Mouse (Mus musculus): ENCODE measurements around the gene Mrpl16. TPM values are rescaled to one million over a fixed set of nuclear protein-coding genes. Genes with fewer than 3 reads are reported as not detected.

The Mrpl16 gene
- total and polyA plus RNA-seq, 3 experiments = 41.8 to 109 (median 99.5) TPM

GRCm38 (mm10) chr19:11791825-11792224, 21.6 kb downstream of the Mrpl16 start:
- Histone ChIP-seq H3K27me3 (ENCODE audit: control insufficient read depth, insufficient read depth, low read length) (no peaks in the 10 kb centered on the region), H3K27ac (no peak overlapping the region), H3K4me3 (no peak overlapping the region), H3K4me1 (ENCODE audit: control insufficient read depth, insufficient read depth, low read length) (no peaks in the 10 kb centered on the region), H3K36me3 (ENCODE audit: control insufficient read depth, insufficient read depth, low read length) (no peaks in the 10 kb centered on the region), H3K79me2 (replicated peaks; ENCODE audit: control insufficient read depth, insufficient read depth, low read length) (no peaks in the 10 kb centered on the region), H3K9ac (ENCODE audit: low read depth, low read length) (no peak overlapping the region)
- 52% methylated on average over 5 of the region's 5 CpGs for WGBS
- no peak for DNase-seq
- TF ChIP-seq CTCF (IDR thresholded peaks at IDR 0.05) (no peak), POLR2A (IDR thresholded peaks at IDR 0.05; ENCODE audit: insufficient read depth, low read depth, low read length) (no peak), EP300 (IDR thresholded peaks at IDR 0.05; ENCODE audit: insufficient read depth, low read depth, low read length) (no peak)
- intact Hi-C loops (cut with DNase I) = no loop called here

- 80% methylated on average over 2 of the region's 2 CpGs for WGBS
- no peaks in the 10 kb centered on the region for H3K4me1 ChIP-seq (ENCODE audit: control insufficient read depth, insufficient read depth, low read length)
- no peak overlapping the region for H3K4me3 ChIP-seq
- no peaks in the 10 kb centered on the region for H3K36me3 ChIP-seq (ENCODE audit: control insufficient read depth, insufficient read depth, low read length)
- DNase-seq = no peak
- TF ChIP-seq EP300 (IDR thresholded peaks at IDR 0.05; ENCODE audit: insufficient read depth, low read depth, low read length) (no peak), CTCF (IDR thresholded peaks at IDR 0.05) (no peak), POLR2A (IDR thresholded peaks at IDR 0.05; ENCODE audit: insufficient read depth, low read depth, low read length) (no peak)
- no peak overlapping the region for H3K27ac ChIP-seq
- H3K79me2 ChIP-seq (replicated peaks; ENCODE audit: control insufficient read depth, insufficient read depth, low read length) = no peaks in the 10 kb centered on the region
- H3K9ac ChIP-seq (ENCODE audit: low read depth, low read length) = no peak overlapping the region
- intact Hi-C loops (cut with DNase I) = no loop called here
- H3K27me3 ChIP-seq (ENCODE audit: control insufficient read depth, insufficient read depth, low read length) = no peaks in the 10 kb centered on the region
Measured at GRCm38 (mm10) chr19:11793741-11794359, 23.7 kb downstream of the Mrpl16 start.

- 73% methylated on average over 6 of the region's 6 CpGs for WGBS
- H3K27ac ChIP-seq = no peak overlapping the region
- no peaks in the 10 kb centered on the region for H3K4me1 ChIP-seq (ENCODE audit: control insufficient read depth, insufficient read depth, low read length)
- no peak for DNase-seq
- no peak overlapping the region for H3K4me3 ChIP-seq
- intact Hi-C loops (cut with DNase I) = no loop called here
- no peaks in the 10 kb centered on the region for H3K27me3 ChIP-seq (ENCODE audit: control insufficient read depth, insufficient read depth, low read length)
- no peak overlapping the region for H3K9ac ChIP-seq (ENCODE audit: low read depth, low read length)
- no peaks in the 10 kb centered on the region for H3K36me3 ChIP-seq (ENCODE audit: control insufficient read depth, insufficient read depth, low read length)
- H3K79me2 ChIP-seq (replicated peaks; ENCODE audit: control insufficient read depth, insufficient read depth, low read length) = no peaks in the 10 kb centered on the region
- TF ChIP-seq POLR2A (IDR thresholded peaks at IDR 0.05; ENCODE audit: insufficient read depth, low read depth, low read length) (no peak), EP300 (IDR thresholded peaks at IDR 0.05; ENCODE audit: insufficient read depth, low read depth, low read length) (no peak)
Measured at GRCm38 (mm10) chr19:11794447-11794846, 24.3 kb downstream of the Mrpl16 start.

GRCm38 (mm10) chr19:11800531-11801315, 30.5 kb downstream of the Mrpl16 start:
- 61% methylated on average over 8 of the region's 8 CpGs for WGBS
- TF ChIP-seq CTCF (IDR thresholded peaks at IDR 0.05) = peak; percentile 42
- no peak for TF ChIP-seq POLR2A (IDR thresholded peaks at IDR 0.05; ENCODE audit: insufficient read depth, low read depth, low read length)
- Histone ChIP-seq H3K27ac (no peak overlapping the region), H3K9ac (ENCODE audit: low read depth, low read length) (no peak overlapping the region), H3K79me2 (replicated peaks; ENCODE audit: control insufficient read depth, insufficient read depth, low read length) (no peaks in the 10 kb centered on the region), H3K4me1 (ENCODE audit: control insufficient read depth, insufficient read depth, low read length) (peaks cover 7% of the 10 kb centered on the region), H3K4me3 (no peak overlapping the region), H3K27me3 (ENCODE audit: control insufficient read depth, insufficient read depth, low read length) (no peaks in the 10 kb centered on the region), H3K36me3 (ENCODE audit: control insufficient read depth, insufficient read depth, low read length) (peaks cover 12% of the 10 kb centered on the region)
- no peak for DNase-seq
- intact Hi-C loops (cut with DNase I) = no loop called here

GRCm38 (mm10) chr19:11804423-11804822, 34.2 kb downstream of the Mrpl16 start:
- 49% methylated on average over 1 of the region's 1 CpGs for WGBS
- intact Hi-C loops (cut with DNase I) = loop anchor here (2.0 kb wide), 1 partner anchor 14 kb away; the partner anchor contains the start of gene Stx3
- peak overlapping the region; percentile 64 for H3K27ac ChIP-seq
- no peaks in the 10 kb centered on the region for H3K27me3 ChIP-seq (ENCODE audit: control insufficient read depth, insufficient read depth, low read length)
- peaks cover 12% of the 10 kb centered on the region for H3K4me1 ChIP-seq (ENCODE audit: control insufficient read depth, insufficient read depth, low read length)
- no peak overlapping the region for H3K9ac ChIP-seq (ENCODE audit: low read depth, low read length)
- peak; percentile 32; the same call in 1 of the 2 replicates for TF ChIP-seq POLR2A (IDR thresholded peaks at IDR 0.05; ENCODE audit: insufficient read depth, low read depth, low read length)
- TF ChIP-seq EP300 (IDR thresholded peaks at IDR 0.05; ENCODE audit: insufficient read depth, low read depth, low read length) = 0 out of 2 replicates have a peak, but pooled peaks have one; percentile 54
- no peak for TF ChIP-seq CTCF (IDR thresholded peaks at IDR 0.05)
- H3K79me2 ChIP-seq (replicated peaks; ENCODE audit: control insufficient read depth, insufficient read depth, low read length) = 0 out of 2 replicates have a peak, but pooled peaks cover 1% of the 10 kb centered on the region
- no peak overlapping the region for H3K4me3 ChIP-seq
- peak in 1 of 2 experiments; percentile 31 for DNase-seq
- H3K36me3 ChIP-seq (ENCODE audit: control insufficient read depth, insufficient read depth, low read length) = peaks cover 23% of the 10 kb centered on the region

- 0 out of 2 replicates have a peak, but pooled peaks cover 1% of the 10 kb centered on the region for H3K79me2 ChIP-seq (replicated peaks; ENCODE audit: control insufficient read depth, insufficient read depth, low read length)
- intact Hi-C loops (cut with DNase I) = no loop called here
- no peaks in the 10 kb centered on the region for H3K27me3 ChIP-seq (ENCODE audit: control insufficient read depth, insufficient read depth, low read length)
- no peak for DNase-seq
- peaks cover 34% of the 10 kb centered on the region for H3K36me3 ChIP-seq (ENCODE audit: control insufficient read depth, insufficient read depth, low read length)
- WGBS = 36% methylated on average over 2 of the region's 2 CpGs
- no peak for TF ChIP-seq POLR2A (IDR thresholded peaks at IDR 0.05; ENCODE audit: insufficient read depth, low read depth, low read length)
- TF ChIP-seq CTCF (IDR thresholded peaks at IDR 0.05) = no peak
- TF ChIP-seq EP300 (IDR thresholded peaks at IDR 0.05; ENCODE audit: insufficient read depth, low read depth, low read length) = no peak
- H3K9ac ChIP-seq (ENCODE audit: low read depth, low read length) = no peak overlapping the region
- H3K27ac ChIP-seq = no peak overlapping the region
- H3K4me1 ChIP-seq (ENCODE audit: control insufficient read depth, insufficient read depth, low read length) = peaks cover 21% of the 10 kb centered on the region
- H3K4me3 ChIP-seq = no peak overlapping the region
Measured at GRCm38 (mm10) chr19:11807251-11807650, 37.1 kb downstream of the Mrpl16 start.
